Mouse (Mus musculus) embryo, embryonic 10 days (tissue): ENCODE results near the gene S100a11.
"Not testable (repeated sequence)": the region's sequence is repeated elsewhere in the genome, so short reads cannot be mapped to it uniquely, and the experiment has no call there.

Experiments used
- DNase-seq: peaks from one replicate; pipeline ENCODE4 v3.0.0-alpha.2; 2015; ENCODE audit warnings: low spot score

The S100a11 gene

DNA sequence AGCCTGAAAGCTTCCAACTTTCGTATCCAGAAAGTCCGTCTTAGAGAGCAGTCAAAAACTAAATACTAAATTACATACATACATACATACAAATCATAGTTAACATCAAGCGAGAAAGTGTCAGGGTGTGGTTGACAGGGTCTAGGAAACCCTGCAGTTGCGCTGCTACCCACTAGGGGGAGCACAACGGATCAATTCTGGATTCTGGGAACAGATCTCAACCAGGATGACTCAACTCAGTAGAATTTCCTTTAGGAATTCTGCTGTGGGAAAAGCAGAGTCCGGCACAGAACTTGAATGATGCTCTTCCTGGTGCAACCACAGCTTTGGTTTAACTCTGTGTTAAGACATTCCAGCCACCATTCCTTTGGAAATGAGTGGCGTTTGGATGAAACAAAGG lies 2.3 kb downstream of the S100a11 start:
- peak; percentile 74 for DNase-seq

- no peak for DNase-seq
Observed at GRCm38 (mm10) chr3:93527300-93527699, 7.0 kb downstream of the S100a11 start.

- DNase-seq = no peak
Observed at GRCm38 (mm10) chr3:93528807-93529206, 8.5 kb downstream of the S100a11 start.

DNA sequence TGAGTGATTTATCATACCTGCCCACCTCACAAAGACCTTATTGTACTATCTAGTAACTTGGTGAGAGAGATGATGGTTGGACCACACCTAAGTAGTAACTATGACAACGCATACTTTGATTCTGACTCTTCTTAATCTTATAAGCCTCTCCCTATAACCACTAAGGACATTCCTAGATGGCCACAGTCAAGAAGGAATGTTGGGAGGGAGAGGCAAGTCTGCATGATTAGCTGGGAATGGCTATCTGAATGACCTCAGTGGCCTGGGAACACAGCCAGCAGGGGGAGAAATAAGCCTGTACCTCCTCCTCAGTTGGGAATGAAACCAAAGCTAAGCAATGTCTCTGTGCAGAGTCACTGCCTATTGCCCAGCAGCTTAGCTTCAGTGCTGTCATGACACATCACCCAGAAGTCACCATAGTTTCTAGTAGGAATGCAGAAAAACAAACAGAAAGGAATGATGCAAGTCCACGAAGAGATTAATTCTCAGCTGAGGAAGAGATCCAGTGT lies 16.8 kb downstream of the S100a11 start:
- peak; percentile 14 for DNase-seq

DNA sequence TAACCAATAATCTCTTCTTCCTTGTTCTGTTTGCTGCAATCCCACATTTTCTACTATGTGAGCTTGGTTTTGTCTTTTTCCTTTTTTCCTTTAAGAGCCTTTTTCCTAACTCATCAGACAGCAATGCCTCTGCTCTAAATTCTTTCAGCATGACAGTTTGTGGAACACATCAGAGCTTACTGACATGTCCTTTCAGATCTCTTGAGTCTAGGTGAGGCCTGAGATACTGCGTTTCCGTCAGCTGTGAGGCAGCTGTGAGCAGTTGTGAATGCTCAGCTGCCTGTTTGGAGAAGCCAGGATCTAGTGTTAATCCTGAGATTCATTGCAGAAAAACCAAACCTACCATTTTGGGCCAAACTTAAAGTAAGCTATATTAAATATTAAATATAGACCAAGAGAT lies 18.2 kb downstream of the S100a11 start:
- no peak for DNase-seq

DNA sequence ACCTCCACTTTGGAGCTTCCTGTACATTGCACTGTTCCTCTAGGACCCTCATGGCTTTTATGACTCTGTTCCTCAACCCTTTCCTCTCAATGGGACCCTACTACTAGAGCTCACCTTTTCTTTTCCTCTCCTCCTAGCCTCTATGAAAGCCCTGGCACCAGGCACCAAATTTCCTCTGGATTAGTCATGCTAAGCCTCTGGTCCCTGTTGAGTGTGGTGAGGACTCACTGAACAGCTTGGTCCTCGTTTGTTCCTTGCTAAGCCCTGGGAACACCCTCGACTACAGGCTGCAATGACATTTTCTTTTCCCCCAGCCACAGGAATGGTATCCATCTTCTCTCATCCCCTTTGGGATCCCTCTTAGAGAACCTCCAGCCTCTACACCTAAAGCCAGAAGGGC lies 21.2 kb downstream of the S100a11 start:
- DNase-seq = no peak

GRCm38 (mm10) chr3:93544170-93544569 lies 23.9 kb downstream of the S100a11 start:
- DNase-seq = not testable (repeated sequence)

GRCm38 (mm10) chr3:93547099-93547648 lies 26.9 kb downstream of the S100a11 start:
- peak; percentile 83 for DNase-seq

DNA sequence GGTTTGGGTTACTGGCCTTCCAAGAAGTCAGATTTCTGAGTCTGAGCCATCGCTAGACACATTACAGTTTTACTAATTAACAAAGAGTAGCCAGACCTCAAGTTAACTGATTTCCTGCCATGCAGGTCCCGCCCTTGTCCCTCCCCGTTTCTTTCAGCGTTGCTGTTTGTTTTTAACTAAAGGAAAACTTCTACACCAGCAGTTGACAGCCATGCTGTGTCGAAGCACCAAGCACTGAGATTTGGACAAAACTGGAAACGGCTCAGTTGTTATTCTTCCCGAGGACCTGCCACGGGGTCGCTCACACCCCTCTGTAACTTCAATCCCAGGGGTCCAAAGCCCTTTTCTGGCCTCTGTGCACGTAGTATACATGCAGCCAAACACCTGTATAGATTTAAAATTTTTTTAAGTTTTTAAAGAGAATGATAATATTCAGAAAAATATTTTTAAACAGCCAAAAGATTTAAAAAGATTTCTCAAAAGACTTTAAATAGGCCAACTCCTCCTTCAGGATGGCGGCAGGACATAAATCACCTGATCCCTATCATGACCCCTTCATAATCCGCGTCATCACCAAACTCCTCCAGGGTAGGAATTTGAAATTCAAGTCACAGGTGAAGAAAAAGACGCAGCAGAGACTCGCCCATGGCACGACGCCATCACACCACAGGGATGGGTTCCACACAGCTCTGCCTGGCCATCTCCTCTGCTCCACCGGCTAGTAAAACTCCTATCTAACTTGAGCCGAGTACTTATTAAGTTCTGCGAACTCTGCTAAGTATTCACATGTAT lies 27.7 kb downstream of the S100a11 start:
- no peak for DNase-seq

GRCm38 (mm10) chr3:93548541-93549266 lies 28.4 kb downstream of the S100a11 start:
- no peak for DNase-seq

GRCm38 (mm10) chr3:93549986-93550385 lies 29.7 kb downstream of the S100a11 start:
- DNase-seq = no peak

DNA sequence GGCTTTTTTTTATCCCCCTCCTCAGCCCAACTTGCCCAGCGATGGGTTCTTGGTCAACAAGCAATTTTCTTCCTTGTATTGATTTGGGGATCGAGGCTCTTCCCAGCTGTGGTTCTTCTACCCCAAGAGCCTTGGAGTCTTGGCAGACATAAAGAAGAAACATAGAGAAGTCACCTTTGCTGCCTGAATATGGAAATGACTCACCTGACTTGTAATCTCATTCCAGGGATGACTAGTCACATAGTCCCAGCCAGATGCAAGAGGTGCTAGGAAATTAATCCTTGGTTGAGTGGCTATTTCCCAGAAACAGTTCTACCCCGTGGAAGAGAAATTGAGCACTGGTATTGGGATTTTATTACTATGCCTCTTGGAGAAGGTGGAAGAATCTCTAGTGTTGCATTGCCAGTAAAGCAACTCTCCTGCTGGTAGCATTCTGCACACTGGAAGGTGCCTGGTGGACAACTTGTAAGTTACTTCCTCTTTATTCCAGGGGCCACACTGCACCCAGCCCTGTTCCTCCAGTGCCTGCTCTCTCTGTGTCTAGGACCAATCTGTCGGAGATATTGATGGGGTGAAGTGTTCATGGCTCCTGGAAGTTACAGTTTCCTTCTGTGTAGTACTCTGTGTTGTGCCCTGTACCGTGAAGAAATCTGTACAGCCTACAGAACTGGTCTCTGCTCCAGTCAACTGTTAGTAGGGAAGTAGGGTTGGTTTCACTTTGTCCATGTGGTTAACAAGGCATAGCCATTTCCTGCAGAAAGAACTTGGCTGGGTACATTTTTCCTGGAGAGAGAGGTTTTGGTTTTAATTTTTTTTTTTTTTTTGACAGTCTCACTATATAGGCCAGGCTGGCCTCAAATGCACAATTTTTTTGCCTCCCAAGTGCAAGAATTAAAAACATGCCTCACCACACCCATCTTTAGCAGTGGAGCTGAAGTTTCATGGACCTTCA lies 31.9 kb downstream of the S100a11 start:
- no peak for DNase-seq

- no peak for DNase-seq
Observed at GRCm38 (mm10) chr3:93553311-93553710, 33.0 kb downstream of the S100a11 start.

DNA sequence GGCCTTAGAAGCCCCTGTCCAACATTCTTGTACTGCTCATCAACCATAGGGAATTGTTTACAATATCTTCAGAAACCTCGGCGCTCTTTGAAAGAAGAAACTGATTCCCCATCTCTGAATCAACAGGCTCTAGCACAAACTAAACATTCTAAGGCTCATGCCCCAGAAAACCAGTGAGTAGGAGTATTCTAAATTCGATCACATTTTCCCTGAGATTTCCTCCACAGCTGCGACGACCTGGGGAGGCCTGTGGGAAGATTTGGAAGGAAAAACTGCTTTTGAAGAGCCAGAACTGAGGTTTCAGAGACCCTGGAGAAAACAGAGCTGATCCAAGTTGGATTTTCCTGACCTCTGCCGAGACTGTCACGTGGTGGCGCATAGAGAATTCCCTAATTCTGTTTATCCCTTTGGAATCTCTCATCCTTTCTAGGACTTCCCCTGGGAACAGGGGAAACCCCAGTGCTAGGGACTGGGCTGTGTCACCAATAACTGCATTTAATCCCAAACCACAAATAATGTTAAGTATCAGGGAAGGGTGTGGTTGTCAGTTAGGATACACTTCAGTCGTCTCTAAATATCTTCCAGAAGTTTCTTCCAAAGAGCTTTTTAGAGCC lies 33.6 kb downstream of the S100a11 start:
- no peak for DNase-seq

GRCm38 (mm10) chr3:93554379-93554980 lies 34.2 kb downstream of the S100a11 start:
- DNase-seq = peak; percentile 47

GRCm38 (mm10) chr3:93554981-93555877 lies 34.9 kb downstream of the S100a11 start, which contains the start of gene S100a10:
S100a10 (plus strand) TSS chr3:93555080.
- DNase-seq = peak; percentile 52

DNA sequence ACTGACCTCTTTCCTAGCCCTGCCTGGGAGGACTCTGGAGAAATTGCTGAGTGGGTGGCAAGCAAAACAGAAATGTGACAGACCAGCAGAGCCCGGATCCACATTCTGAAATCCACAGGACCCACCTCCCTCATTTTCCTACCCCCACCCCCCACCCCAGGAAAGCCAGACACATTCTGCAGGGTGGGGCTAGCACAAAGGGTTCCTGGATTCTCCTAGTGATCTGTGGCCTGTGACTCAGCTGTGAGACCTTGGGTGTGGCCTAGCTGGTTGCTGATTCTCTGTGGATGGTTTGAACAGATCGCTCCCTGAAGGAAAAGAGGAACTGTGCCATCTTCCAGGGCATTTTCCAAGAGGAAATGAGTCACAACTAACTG lies 35.6 kb downstream of the S100a11 start:
- peak; percentile 36 for DNase-seq

GRCm38 (mm10) chr3:93556599-93556998 lies 36.3 kb downstream of the S100a11 start:
- DNase-seq = no peak

GRCm38 (mm10) chr3:93557471-93557870 lies 37.2 kb downstream of the S100a11 start:
- DNase-seq = no peak

- DNase-seq = no peak
Observed at GRCm38 (mm10) chr3:93559961-93560360, 39.7 kb downstream of the S100a11 start.
